Mouse (Mus musculus) erythroblast, embryonic 14.5 days (primary cell): ENCODE results near the gene Xpc.

Experiments used
- GATA1 ChIP-seq: IDR thresholded peaks from 2 replicates; pipeline ENCODE4 v1.6.1; 2012; ENCODE audit warnings: low read length, inconsistent platforms, mixed read lengths
- TAL1 ChIP-seq: IDR thresholded peaks from 3 replicates; pipeline ENCODE4 v1.6.1; 2012; ENCODE audit warnings: low read length, inconsistent platforms, mixed read lengths

- TF ChIP-seq GATA1 (no peak), TAL1 (no peak)
Measured at GRCm38 (mm10) chr6:91528265-91528664, 12.6 kb upstream of the Xpc start.
